Mouse (Mus musculus) neural tube, embryonic 13.5 days (tissue): ENCODE results near the gene Rgma. TPM values are rescaled to one million over a fixed set of nuclear protein-coding genes. Genes with fewer than 3 reads are reported as not detected.

Source experiments
- ATAC-seq: fragments of 200-750 bp; cut with Nextera tagmentation; 2 replicates; pipeline ENCODE4 v1.8.0; 2017; ENCODE audit warnings: low read depth, mild to moderate bottlenecking, moderate TSS enrichment, moderate library complexity
- H3K27ac ChIP-seq: fragments of 300-500 bp; sonication (generic); replicated peaks from 2 replicates; pipeline ENCODE4 v1.5.1; 2015; ENCODE audit warnings: moderate library complexity, mild to moderate bottlenecking, inconsistent platforms
- H3K27me3 ChIP-seq: fragments of 300-500 bp; sonication (generic); 2 replicates; pipeline ENCODE4 v1.6.1; 2015; ENCODE audit warnings: mild to moderate bottlenecking, inconsistent platforms
- H3K36me3 ChIP-seq: fragments of 300-500 bp; sonication (generic); 2 replicates; pipeline ENCODE4 v1.6.1; 2015; ENCODE audit warnings: mild to moderate bottlenecking, inconsistent platforms
- H3K4me1 ChIP-seq: fragments of 300-500 bp; sonication (generic); replicated peaks from 2 replicates; pipeline ENCODE4 v1.6.1; 2015; ENCODE audit warnings: inconsistent platforms
- H3K4me2 ChIP-seq: fragments of 300-500 bp; sonication (generic); 2 replicates; pipeline ENCODE4 v1.6.1; 2015; ENCODE audit warnings: inconsistent platforms, mild to moderate bottlenecking, moderate library complexity
- H3K4me3 ChIP-seq: fragments of 300-500 bp; sonication (generic); 2 replicates; pipeline ENCODE4 v1.5.1; 2015; ENCODE audit warnings: mild to moderate bottlenecking, inconsistent platforms
- H3K9ac ChIP-seq: fragments of 300-500 bp; sonication (generic); 2 replicates; pipeline ENCODE4 v1.6.1; 2015; ENCODE audit warnings: moderate library complexity, mild to moderate bottlenecking, inconsistent platforms
- H3K9me3 ChIP-seq: fragments of 300-500 bp; sonication (generic); 2 replicates; pipeline ENCODE4 v1.6.1; 2016; ENCODE audit warnings: inconsistent platforms
- WGBS: fragments of 180-500 bp; shearing (Covaris S2); methylation state at CpG from one replicate; pipeline ENCODE4 v1.1.7; 2015; 5-methylcytosine and 5-hydroxymethylcytosine counted together
- polyA plus RNA-seq: library from polyadenylated mRNA; unstranded; fragments of >200 nt; fragmentation: Nextera tagmentation; extraction: Ambion mirVana; gene quantifications from 2 replicates; pipeline ENCODE4 v1.2.1, GENCODE M21; 2015

The Rgma gene
- polyA plus RNA-seq, 1 experiment from 2014 or later: 41.4 TPM

GRCm38 (mm10) chr7:73343852-73344251 is 31.5 kb upstream of the Rgma start:
- no peak overlapping the region for H3K4me2 ChIP-seq
- H3K9me3 ChIP-seq: 0 out of 2 replicates have a peak, but pooled peaks cover 7% of the 10 kb centered on the region
- 0 out of 2 replicates have a peak, but pooled peaks cover 3% of the 10 kb centered on the region for H3K27me3 ChIP-seq
- H3K9ac ChIP-seq: no peak overlapping the region
- no peaks in the 10 kb centered on the region for H3K36me3 ChIP-seq
- H3K4me1 ChIP-seq: peaks cover 19% of the 10 kb centered on the region
- peak; percentile 47; the same call in 1 of the 2 replicates for ATAC-seq
- 10% methylated on average over 3 of the region's 3 CpGs for WGBS
- peak overlapping the region; percentile 61 for H3K27ac ChIP-seq
- no peak overlapping the region for H3K4me3 ChIP-seq

DNA sequence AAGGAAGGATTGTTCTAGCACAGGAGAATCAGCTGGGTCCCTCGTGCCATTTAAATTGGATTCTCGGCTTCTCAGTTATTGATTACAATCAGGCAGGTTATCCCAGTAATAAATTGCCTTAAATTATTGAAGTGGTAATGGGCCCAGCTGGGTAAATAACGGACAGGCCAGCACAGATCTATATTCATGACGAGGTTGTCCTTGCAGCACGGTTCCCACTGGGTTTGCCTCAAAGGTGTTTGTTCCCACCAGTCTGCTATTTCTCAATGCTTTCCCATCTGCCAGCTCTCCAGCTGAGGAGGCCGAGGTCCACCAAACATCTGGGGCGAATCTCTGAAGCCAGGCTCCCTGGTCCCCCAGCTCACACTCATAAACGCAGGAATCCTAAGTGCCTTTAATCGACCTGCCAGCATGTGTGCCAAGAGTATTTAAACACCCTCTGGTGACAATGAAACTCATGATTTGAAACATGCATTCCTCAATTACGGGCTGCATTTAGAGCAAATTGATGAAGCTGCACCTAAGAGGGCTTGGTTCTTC is 26.7 kb upstream of the Rgma start:
- WGBS: 17% methylated on average over 10 of the region's 10 CpGs
- H3K4me1 ChIP-seq: peaks cover 30% of the 10 kb centered on the region
- no peak overlapping the region for H3K4me2 ChIP-seq
- H3K9ac ChIP-seq: no peak overlapping the region
- 0 out of 2 replicates have a peak overlapping the region, but pooled peaks have one; percentile 23 for H3K27ac ChIP-seq
- H3K4me3 ChIP-seq: no peak overlapping the region
- no peaks in the 10 kb centered on the region for H3K36me3 ChIP-seq
- H3K27me3 ChIP-seq: peaks cover 3% of the 10 kb centered on the region; the same call in 1 of the 2 replicates
- ATAC-seq: 0 out of 2 replicates have a peak, but pooled peaks have one; percentile 28
- H3K9me3 ChIP-seq: no peaks in the 10 kb centered on the region

- H3K36me3 ChIP-seq: no peaks in the 10 kb centered on the region
- no peak overlapping the region for H3K27ac ChIP-seq
- 73% methylated on average over 8 of the region's 8 CpGs for WGBS
- no peak for ATAC-seq
- peaks cover 30% of the 10 kb centered on the region for H3K4me1 ChIP-seq
- H3K4me3 ChIP-seq: no peak overlapping the region
- no peaks in the 10 kb centered on the region for H3K9me3 ChIP-seq
- H3K9ac ChIP-seq: no peak overlapping the region
- H3K4me2 ChIP-seq: no peak overlapping the region
- H3K27me3 ChIP-seq: peaks cover 3% of the 10 kb centered on the region; the same call in 1 of the 2 replicates
Observed at GRCm38 (mm10) chr7:73349158-73349557, 26.2 kb upstream of the Rgma start.

DNA sequence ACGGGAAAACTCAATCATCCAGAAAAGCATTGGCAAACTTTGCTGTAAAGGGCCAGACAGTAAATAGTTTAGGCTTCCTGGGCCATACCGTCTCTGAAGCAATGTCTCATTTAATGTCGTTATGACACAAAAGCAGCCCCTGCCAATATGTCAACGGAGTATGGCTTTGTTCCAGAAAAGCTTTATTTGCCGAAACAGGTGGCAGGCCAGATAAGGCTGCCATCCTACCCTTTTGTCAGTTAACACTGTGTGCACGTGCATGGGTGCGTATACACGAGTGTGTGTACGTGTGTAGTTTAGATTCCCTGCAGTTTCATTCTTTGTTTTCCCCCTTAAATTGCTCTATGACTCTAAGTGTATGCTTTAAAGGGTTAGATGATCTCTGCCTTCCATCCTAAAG is 20.1 kb upstream of the Rgma start:
- Histone ChIP-seq H3K4me3 (no peak overlapping the region), H3K27ac (no peak overlapping the region), H3K27me3 (no peaks in the 10 kb centered on the region; the same call in 1 of the 2 replicates), H3K9ac (no peak overlapping the region), H3K4me1 (peaks cover 26% of the 10 kb centered on the region), H3K36me3 (no peaks in the 10 kb centered on the region), H3K9me3 (no peaks in the 10 kb centered on the region), H3K4me2 (no peak overlapping the region)
- no peak for ATAC-seq
- 65% methylated on average over 9 of the region's 9 CpGs for WGBS

DNA sequence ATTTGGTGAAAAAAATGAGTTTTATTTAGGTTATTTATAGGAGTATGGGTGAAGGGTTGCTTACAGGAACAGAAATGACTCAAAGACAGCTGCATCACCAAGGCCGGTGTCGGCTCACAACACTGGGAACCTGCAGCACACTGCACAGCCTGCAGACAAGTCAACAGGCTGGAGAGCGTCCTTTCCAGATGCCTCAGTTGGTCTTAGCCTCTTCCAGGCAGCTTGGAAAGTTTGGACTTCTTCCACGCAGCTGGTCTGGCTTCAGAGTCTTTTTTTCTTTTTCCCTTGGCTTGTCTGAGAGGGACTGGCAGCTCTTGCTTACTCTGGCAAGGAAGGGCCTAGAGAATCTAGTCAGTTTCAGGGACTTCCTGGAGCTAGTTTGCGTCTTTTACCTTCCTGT is 18.4 kb upstream of the Rgma start:
- no peaks in the 10 kb centered on the region for H3K27me3 ChIP-seq
- no peak overlapping the region for H3K4me3 ChIP-seq
- H3K9me3 ChIP-seq: no peaks in the 10 kb centered on the region
- no peak overlapping the region for H3K4me2 ChIP-seq
- no peak overlapping the region for H3K9ac ChIP-seq
- H3K27ac ChIP-seq: no peak overlapping the region
- no peak for ATAC-seq
- peaks cover 35% of the 10 kb centered on the region for H3K4me1 ChIP-seq
- no peaks in the 10 kb centered on the region for H3K36me3 ChIP-seq
- 90% methylated on average over 5 of the region's 5 CpGs for WGBS

- H3K9ac ChIP-seq: no peak overlapping the region
- no peak overlapping the region for H3K27ac ChIP-seq
- 84% methylated on average over 2 of the region's 2 CpGs for WGBS
- H3K36me3 ChIP-seq: no peaks in the 10 kb centered on the region
- no peaks in the 10 kb centered on the region for H3K9me3 ChIP-seq
- H3K27me3 ChIP-seq: no peaks in the 10 kb centered on the region
- H3K4me1 ChIP-seq: peaks cover 35% of the 10 kb centered on the region
- ATAC-seq: no peak
- no peak overlapping the region for H3K4me2 ChIP-seq
- H3K4me3 ChIP-seq: no peak overlapping the region
Observed at GRCm38 (mm10) chr7:73357626-73358025, 17.7 kb upstream of the Rgma start.

- ATAC-seq: no peak
- 78% methylated on average over 4 of the region's 4 CpGs for WGBS
- Histone ChIP-seq H3K4me2 (no peak overlapping the region), H3K9me3 (no peaks in the 10 kb centered on the region), H3K9ac (no peak overlapping the region), H3K27ac (no peak overlapping the region; the same call in 1 of the 2 replicates), H3K4me3 (no peak overlapping the region), H3K4me1 (peaks cover 16% of the 10 kb centered on the region), H3K27me3 (no peaks in the 10 kb centered on the region; the same call in 1 of the 2 replicates), H3K36me3 (no peaks in the 10 kb centered on the region)
Observed at GRCm38 (mm10) chr7:73365511-73365910, 9.8 kb upstream of the Rgma start.

- no peaks in the 10 kb centered on the region; the same call in 1 of the 2 replicates for H3K27me3 ChIP-seq
- H3K4me2 ChIP-seq: no peak overlapping the region
- ATAC-seq: no peak
- H3K4me1 ChIP-seq: peaks cover 11% of the 10 kb centered on the region
- H3K27ac ChIP-seq: peak overlapping the region; percentile 38
- H3K9me3 ChIP-seq: no peaks in the 10 kb centered on the region
- no peak overlapping the region for H3K9ac ChIP-seq
- H3K36me3 ChIP-seq: no peaks in the 10 kb centered on the region
- H3K4me3 ChIP-seq: no peak overlapping the region
- WGBS: 55% methylated on average over 7 of the region's 7 CpGs
Observed at GRCm38 (mm10) chr7:73365965-73366364, 9.3 kb upstream of the Rgma start.

DNA sequence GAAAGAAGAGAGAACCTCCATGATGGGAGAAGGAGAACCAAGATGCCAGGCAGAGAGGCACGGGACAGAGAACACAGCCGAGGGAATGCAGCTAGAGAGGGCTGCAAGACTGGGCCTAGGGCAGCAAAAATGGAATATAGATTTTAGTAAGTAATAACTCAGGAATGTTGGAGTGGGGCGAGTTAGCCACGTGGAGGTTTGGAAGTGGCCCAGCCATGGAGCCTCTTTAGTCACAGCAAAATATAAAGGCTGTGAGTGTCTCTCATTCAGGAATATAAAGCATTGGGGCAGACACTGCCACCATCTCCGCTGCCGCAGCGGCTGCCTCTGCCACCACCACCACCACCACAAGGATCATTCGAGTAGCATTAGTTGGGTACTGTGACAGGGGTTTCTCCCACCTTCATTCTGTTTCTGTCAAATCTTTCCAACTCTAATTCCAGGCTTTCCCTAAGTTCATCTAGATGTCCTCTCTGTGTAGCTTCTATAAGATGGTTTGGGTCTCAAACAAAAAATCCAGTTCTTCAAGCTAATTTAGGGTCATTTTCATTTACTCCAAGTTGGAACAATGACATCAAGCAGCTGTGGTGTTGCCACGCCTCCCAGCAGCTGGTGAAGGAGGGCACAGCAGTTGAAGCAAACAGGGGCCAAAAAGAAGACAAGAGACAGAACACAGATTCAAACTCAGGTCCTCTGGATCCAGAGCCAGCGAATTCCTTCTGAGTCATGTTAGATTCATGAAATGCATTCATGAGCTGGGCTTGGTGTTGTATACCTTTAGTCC is 7.4 kb upstream of the Rgma start:
- Histone ChIP-seq H3K27ac (no peak overlapping the region), H3K4me1 (peaks cover 23% of the 10 kb centered on the region), H3K4me3 (no peak overlapping the region), H3K36me3 (no peaks in the 10 kb centered on the region), H3K9me3 (no peaks in the 10 kb centered on the region), H3K27me3 (peaks cover 10% of the 10 kb centered on the region), H3K9ac (no peak overlapping the region), H3K4me2 (no peak overlapping the region)
- no peak for ATAC-seq
- 95% methylated on average over 10 of the region's 10 CpGs for WGBS

DNA sequence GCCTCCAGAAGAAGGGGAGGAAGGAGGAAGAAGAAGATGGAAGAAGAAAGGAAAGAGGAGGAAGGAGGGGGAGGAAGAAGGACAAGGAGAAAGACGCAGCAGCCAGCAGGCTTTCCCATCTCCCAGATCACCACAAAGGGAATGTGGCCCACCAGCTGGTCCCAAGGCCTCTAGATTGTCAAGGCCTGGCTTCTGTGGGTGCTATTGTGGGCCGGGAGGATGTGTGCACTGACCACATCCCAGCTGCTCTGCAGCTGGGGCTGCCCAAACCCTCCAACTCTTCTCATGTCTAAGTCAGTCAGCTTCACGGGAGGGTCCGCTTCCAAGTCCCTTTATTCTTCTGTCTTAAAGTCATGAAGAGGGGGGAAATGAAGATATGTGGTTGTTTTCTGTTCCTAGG is 5.3 kb upstream of the Rgma start:
- ATAC-seq: no peak

GRCm38 (mm10) chr7:73371587-73372321 is 3.6 kb upstream of the Rgma start:
- no peak for ATAC-seq
- peak overlapping the region; percentile 59 for H3K4me2 ChIP-seq
- 45% methylated on average over 10 of the region's 10 CpGs for WGBS
- H3K9ac ChIP-seq: peak overlapping the region; percentile 54; the same call in 1 of the 2 replicates
- peak overlapping the region; percentile 31 for H3K4me3 ChIP-seq
- H3K4me1 ChIP-seq: peaks cover 46% of the 10 kb centered on the region
- H3K36me3 ChIP-seq: no peaks in the 10 kb centered on the region
- H3K27me3 ChIP-seq: peaks cover 22% of the 10 kb centered on the region
- 0 out of 2 replicates have a peak overlapping the region, but pooled peaks have one; percentile 11 for H3K27ac ChIP-seq
- H3K9me3 ChIP-seq: no peaks in the 10 kb centered on the region

More for the DNA sequence above, 5.3 kb upstream of the Rgma start:
- Histone ChIP-seq H3K9ac (no peak overlapping the region), H3K4me3 (no peak overlapping the region), H3K9me3 (no peaks in the 10 kb centered on the region), H3K4me2 (no peak overlapping the region), H3K36me3 (no peaks in the 10 kb centered on the region), H3K4me1 (peaks cover 44% of the 10 kb centered on the region), H3K27me3 (peaks cover 22% of the 10 kb centered on the region), H3K27ac (no peak overlapping the region)
- WGBS: 78% methylated on average over 4 of the region's 4 CpGs
